Mouse (Mus musculus) limb, embryonic 11.5 days (tissue): ENCODE data around the gene Slc16a1. TPM values are rescaled to one million over a fixed set of nuclear protein-coding genes. Genes with fewer than 3 reads are reported as not detected.

Experiments
- ATAC-seq: fragments of 200-750 bp; cut with Nextera tagmentation; 2 replicates; pipeline ENCODE4 v1.8.0; 2017; ENCODE audit warnings: low read depth; ENCODE audit not compliant: insufficient number of reproducible peaks, low FRiP score, low TSS enrichment
- DNase-seq: peaks from one replicate; pipeline ENCODE4 v3.0.0-alpha.2; 2015; ENCODE audit warnings: low spot score
- H3K27ac ChIP-seq: fragments of 300-500 bp; sonication (generic); replicated peaks from 2 replicates; pipeline ENCODE4 v1.5.1; 2014; ENCODE audit warnings: low read depth, mild to moderate bottlenecking, low read length
- H3K27me3 ChIP-seq: fragments of 300-500 bp; sonication (generic); 2 replicates; pipeline ENCODE4 v1.6.1; 2014; ENCODE audit warnings: mild to moderate bottlenecking, low read length, mixed read lengths; ENCODE audit not compliant: control insufficient read depth, insufficient read depth
- H3K36me3 ChIP-seq: fragments of 300-500 bp; sonication (generic); 2 replicates; pipeline ENCODE4 v1.6.1; 2014; ENCODE audit warnings: mild to moderate bottlenecking, low read length, moderate library complexity, mixed read lengths; ENCODE audit not compliant: control insufficient read depth, insufficient read depth
- H3K4me1 ChIP-seq: fragments of 300-500 bp; sonication (generic); 2 replicates; pipeline ENCODE4 v1.6.1; 2014; ENCODE audit warnings: low read length, mixed read lengths; ENCODE audit not compliant: control insufficient read depth, insufficient read depth
- H3K4me2 ChIP-seq: fragments of 300-500 bp; sonication (generic); 2 replicates; pipeline ENCODE4 v1.6.1; 2014; ENCODE audit warnings: low read depth, mild to moderate bottlenecking, moderate library complexity; ENCODE audit not compliant: severe bottlenecking
- H3K4me3 ChIP-seq: fragments of 300-500 bp; sonication (generic); 2 replicates; pipeline ENCODE4 v1.5.1; 2014; ENCODE audit warnings: low read depth, low read length
- H3K9ac ChIP-seq: fragments of 300-500 bp; sonication (generic); 2 replicates; pipeline ENCODE4 v1.6.1; 2014; ENCODE audit warnings: mild to moderate bottlenecking, low read length
- H3K9me3 ChIP-seq: fragments of 300-500 bp; sonication (generic); 2 replicates; pipeline ENCODE4 v1.6.1; 2016; ENCODE audit warnings: low read length; ENCODE audit not compliant: control insufficient read depth
- WGBS: fragments of 180-500 bp; shearing (Covaris S2); extraction: QIAGEN DNeasy Blood & Tissue Kit; methylation state at CpG from one replicate; pipeline ENCODE4 v1.1.7; 2014; 5-methylcytosine and 5-hydroxymethylcytosine counted together
- polyA plus RNA-seq: library from polyadenylated mRNA; unstranded; fragments of >200 nt; fragmentation: Nextera tagmentation; extraction: Ambion mirVana; gene quantifications from 2 replicates; pipeline ENCODE4 v1.2.1, GENCODE M21; 2014

The Slc16a1 gene
- polyA plus RNA-seq, 1 experiment from 2014 or later = 55.6 TPM

DNA sequence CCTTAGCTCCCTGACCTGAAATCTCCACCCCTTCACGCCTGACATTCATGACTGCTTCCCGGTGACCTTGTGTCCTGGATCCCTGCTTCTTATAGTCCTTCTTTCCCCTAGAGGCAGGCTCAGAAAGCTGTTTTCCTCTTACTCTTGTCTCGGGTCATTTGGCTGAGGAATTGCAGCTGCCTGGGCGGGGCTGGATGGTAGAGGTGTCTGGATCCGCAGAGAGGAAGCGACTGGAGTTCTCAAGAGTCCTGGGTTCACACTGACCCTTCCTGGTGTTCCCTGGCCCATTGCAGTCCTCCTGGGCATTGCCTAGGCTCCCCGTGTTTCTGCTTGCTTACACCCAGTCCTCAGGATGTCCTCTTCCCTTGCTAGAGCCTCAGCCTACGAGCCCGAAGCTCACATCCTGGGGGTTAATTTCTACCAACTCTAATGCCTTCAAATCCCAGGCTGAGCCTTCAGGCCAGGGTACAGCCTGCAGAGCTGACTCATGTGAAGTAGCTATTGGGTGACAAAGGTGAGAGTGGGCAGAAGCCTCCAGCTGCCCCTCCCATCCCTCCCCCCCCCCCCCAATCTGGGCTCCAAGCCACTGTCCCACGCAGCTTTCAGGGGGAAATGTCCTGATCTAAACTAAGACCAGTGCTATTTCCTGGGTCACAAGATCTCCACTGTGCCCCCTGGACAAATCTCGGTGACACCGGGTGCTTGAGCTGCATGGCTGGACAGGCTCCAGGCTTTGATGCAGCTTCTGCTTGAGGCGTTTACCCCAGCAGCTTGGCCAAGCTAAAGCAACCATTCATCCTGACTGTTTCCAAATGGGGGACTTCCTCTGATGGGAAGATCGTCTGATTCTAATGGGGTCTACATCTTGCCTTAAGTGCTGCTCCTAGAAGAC is 36.1 kb downstream of the Slc16a1 start:
- H3K9me3 ChIP-seq = no peaks in the 10 kb centered on the region
- H3K9ac ChIP-seq = no peak overlapping the region
- no peaks in the 10 kb centered on the region for H3K36me3 ChIP-seq
- peaks cover 13% of the 10 kb centered on the region; the same call in 1 of the 2 replicates for H3K4me1 ChIP-seq
- no peaks in the 10 kb centered on the region for H3K27me3 ChIP-seq
- H3K4me3 ChIP-seq = peak overlapping the region; percentile 31
- ATAC-seq = no peak
- no peak overlapping the region for H3K27ac ChIP-seq
- H3K4me2 ChIP-seq = peak overlapping the region; percentile 74
- peak; percentile 34 for DNase-seq
- 10% methylated on average over 14 of the region's 14 CpGs for WGBS

DNA sequence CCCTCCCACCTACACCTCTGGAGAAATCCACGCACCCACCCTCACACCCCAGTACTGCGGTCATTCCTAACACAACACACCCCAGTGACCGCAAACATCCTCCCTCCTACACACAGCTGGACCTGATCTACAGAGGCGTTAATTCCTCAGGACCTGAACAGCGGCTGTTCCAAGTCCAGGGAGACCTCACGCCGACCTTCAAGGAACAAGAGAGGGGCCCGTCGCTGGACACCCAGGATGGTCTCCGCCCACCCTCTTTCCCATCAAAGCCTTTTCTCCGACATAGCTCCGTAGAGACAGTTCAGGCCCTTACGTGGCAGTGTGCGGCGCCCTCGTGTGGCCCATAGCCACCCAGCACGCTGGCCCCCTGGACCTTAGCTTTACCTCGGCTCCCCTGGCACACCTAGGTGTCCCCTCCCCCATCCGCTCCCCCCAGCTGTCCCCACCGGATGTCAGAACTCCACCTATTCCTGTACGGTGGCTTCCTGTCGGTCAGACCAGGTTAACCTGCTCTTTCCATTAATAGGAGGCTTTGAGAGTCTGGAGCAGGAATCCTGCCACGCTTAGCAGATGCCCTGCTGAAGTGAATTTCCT is 36.9 kb downstream of the Slc16a1 start:
- peaks cover 13% of the 10 kb centered on the region; the same call in 1 of the 2 replicates for H3K4me1 ChIP-seq
- WGBS = 1% methylated on average over 23 of the region's 23 CpGs
- peak overlapping the region; percentile 74 for H3K4me2 ChIP-seq
- no peak overlapping the region for H3K27ac ChIP-seq
- DNase-seq = peak; percentile 83
- H3K9ac ChIP-seq = 0 out of 2 replicates have a peak overlapping the region, but pooled peaks have one; percentile 32
- peak overlapping the region; percentile 31 for H3K4me3 ChIP-seq
- no peaks in the 10 kb centered on the region for H3K27me3 ChIP-seq
- no peaks in the 10 kb centered on the region for H3K9me3 ChIP-seq
- no peaks in the 10 kb centered on the region for H3K36me3 ChIP-seq
- ATAC-seq = peak; percentile 80

DNA sequence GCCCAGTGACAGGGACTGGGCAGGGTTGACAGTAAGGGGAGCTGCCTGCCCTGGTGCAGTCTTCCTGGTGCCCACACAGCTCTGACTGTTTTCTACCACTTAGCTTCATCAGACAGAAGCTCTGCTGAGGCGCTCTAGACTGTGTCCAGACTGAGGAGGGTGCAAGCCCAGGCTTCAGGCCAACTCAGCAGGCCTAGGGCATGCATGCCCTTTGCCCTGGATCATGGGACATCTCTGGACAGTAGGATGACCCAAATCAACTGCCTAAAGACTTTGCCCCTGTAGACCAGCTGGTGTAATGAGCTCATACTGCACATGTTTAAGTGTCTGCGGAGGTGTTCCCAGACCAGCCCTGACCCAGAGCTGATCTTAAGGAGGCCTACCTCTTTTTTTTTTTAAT is 39.3 kb downstream of the Slc16a1 start:
- no peak for ATAC-seq
- H3K4me3 ChIP-seq = no peak overlapping the region
- no peak overlapping the region for H3K9ac ChIP-seq
- H3K27me3 ChIP-seq = no peaks in the 10 kb centered on the region
- no peak for DNase-seq
- H3K36me3 ChIP-seq = no peaks in the 10 kb centered on the region
- whole genome bisulfite sequencing = 88% methylated on average over 2 of the region's 2 CpGs
- peaks cover 9% of the 10 kb centered on the region; the same call in 1 of the 2 replicates for H3K4me1 ChIP-seq
- H3K9me3 ChIP-seq = no peaks in the 10 kb centered on the region
- H3K27ac ChIP-seq = no peak overlapping the region
- H3K4me2 ChIP-seq = no peak overlapping the region

DNA sequence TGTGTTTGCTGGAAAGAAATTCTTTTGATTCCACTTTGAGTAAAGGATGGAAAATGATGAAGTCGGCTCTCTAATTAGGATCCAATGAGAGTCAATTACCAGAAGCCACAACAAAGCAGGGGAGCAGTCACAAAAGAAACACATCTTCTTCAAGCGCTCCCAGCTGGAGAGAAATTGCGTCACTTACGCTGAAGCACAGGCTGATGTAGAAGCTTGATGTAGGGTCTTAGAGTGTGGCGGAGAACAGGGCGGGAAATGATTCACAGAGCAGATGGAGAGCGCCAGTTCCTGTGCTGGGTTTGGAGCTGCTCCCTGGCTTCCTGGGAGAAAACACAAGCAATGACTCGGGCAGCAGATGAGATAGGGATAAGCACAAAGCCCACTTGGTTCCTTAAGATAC is 40.4 kb downstream of the Slc16a1 start:
- Histone ChIP-seq H3K4me3 (no peak overlapping the region), H3K9ac (no peak overlapping the region)
- 93% methylated on average over 8 of the region's 8 CpGs for WGBS

GRCm38 (mm10) chr3:104682671-104683504 is 44.4 kb downstream of the Slc16a1 start:
- Histone ChIP-seq H3K27ac (no peak overlapping the region; the same call in 1 of the 2 replicates), H3K36me3 (no peaks in the 10 kb centered on the region), H3K9ac (no peak overlapping the region), H3K9me3 (no peaks in the 10 kb centered on the region), H3K4me2 (no peak overlapping the region), H3K4me1 (no peaks in the 10 kb centered on the region), H3K27me3 (no peaks in the 10 kb centered on the region), H3K4me3 (no peak overlapping the region)
- 0 out of 2 replicates have a peak, but pooled peaks have one; percentile 51 for ATAC-seq
- WGBS = 65% methylated on average over 11 of the region's 11 CpGs
- DNase-seq = peak; percentile 74

More for the DNA sequence above, 40.4 kb downstream of the Slc16a1 start:
- H3K27ac ChIP-seq = no peak overlapping the region
- H3K4me2 ChIP-seq = no peak overlapping the region
- H3K36me3 ChIP-seq = no peaks in the 10 kb centered on the region
- peaks cover 9% of the 10 kb centered on the region; the same call in 1 of the 2 replicates for H3K4me1 ChIP-seq
- DNase-seq (no peak), ATAC-seq (no peak)
- H3K9me3 ChIP-seq = no peaks in the 10 kb centered on the region
- no peaks in the 10 kb centered on the region for H3K27me3 ChIP-seq

DNA sequence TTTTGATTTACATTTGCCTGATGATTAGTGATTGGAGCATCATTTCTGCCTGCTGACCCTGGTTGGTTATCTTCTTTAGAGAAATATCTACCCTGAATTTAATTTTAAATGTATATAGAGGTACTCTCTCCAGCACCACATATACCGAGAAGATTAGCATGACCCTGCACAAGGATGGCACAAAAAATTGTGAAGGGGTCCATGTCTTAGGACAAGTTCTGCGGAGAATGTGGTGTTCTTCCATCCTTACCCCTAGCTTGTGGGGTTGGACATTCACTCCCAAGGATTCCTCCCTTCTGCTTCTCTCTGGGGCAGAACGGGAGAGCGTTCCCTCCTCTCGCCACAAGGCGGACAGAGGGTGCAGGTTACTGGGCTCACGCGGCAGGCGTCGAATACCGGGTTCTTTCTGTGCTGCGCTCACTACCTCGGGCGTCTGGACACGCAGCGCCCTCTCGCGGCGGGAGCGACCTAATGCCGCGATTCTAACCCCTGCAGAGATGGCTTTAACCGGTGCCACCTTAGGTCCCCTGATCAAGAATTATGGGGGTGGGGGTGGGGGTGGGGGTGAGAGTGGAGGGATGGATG is 62.4 kb downstream of the Slc16a1 start:
- H3K36me3 ChIP-seq = no peaks in the 10 kb centered on the region
- H3K4me2 ChIP-seq = no peak overlapping the region
- no peaks in the 10 kb centered on the region for H3K27me3 ChIP-seq
- H3K4me1 ChIP-seq = no peaks in the 10 kb centered on the region
- H3K9me3 ChIP-seq = no peaks in the 10 kb centered on the region
- 5% methylated on average over 23 of the region's 23 CpGs for WGBS
- no peak overlapping the region for H3K4me3 ChIP-seq
- DNase-seq (peak; percentile 91), ATAC-seq (peak; percentile 47; the same call in 1 of the 2 replicates)
- H3K9ac ChIP-seq = no peak overlapping the region
- H3K27ac ChIP-seq = no peak overlapping the region

DNA sequence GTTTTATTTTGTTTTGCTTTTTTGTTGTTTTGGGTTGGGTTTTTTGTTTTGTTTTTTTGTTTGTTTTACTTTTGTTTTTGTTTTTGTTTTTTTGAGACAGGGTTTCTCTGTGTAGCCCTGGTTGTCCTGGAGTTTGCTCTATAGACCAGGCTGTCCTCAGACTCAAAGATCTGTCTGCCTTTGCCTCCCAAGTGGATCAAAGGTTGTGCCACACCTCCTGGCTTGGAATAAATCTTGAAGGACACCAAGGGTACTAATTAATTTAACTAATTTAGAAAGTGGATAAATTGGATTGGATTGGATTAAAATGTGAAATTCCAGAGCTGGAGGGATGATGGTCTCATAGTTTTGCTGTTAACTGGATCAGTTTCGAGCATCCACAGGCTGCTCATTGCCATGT is 63.3 kb downstream of the Slc16a1 start:
- H3K4me1 ChIP-seq = no peaks in the 10 kb centered on the region
- no peak for ATAC-seq
- H3K9me3 ChIP-seq = no peaks in the 10 kb centered on the region
- no peak overlapping the region for H3K9ac ChIP-seq
- H3K4me3 ChIP-seq = no peak overlapping the region
- H3K27ac ChIP-seq = no peak overlapping the region
- no peaks in the 10 kb centered on the region for H3K27me3 ChIP-seq
- no peaks in the 10 kb centered on the region for H3K36me3 ChIP-seq
- DNase-seq = no peak
- H3K4me2 ChIP-seq = no peak overlapping the region
- 88% methylated on average over 1 of the region's 1 CpGs for WGBS

- whole genome bisulfite sequencing = 94% methylated on average over 4 of the region's 4 CpGs
- Histone ChIP-seq H3K27me3 (no peaks in the 10 kb centered on the region), H3K9ac (no peak overlapping the region), H3K4me3 (no peak overlapping the region), H3K27ac (no peak overlapping the region), H3K36me3 (no peaks in the 10 kb centered on the region), H3K4me1 (no peaks in the 10 kb centered on the region), H3K4me2 (no peak overlapping the region), H3K9me3 (no peaks in the 10 kb centered on the region)
- DNase-seq = no peak
- ATAC-seq = no peak
Measured at GRCm38 (mm10) chr3:104703941-104704340, 65.5 kb downstream of the Slc16a1 start.
